Mouse (Mus musculus): Measurements from ENCODE around the gene Mrgbp. TPM values are rescaled to one million over a fixed set of nuclear protein-coding genes. Genes with fewer than 3 reads are reported as not detected.

The Mrgbp gene
- total and polyA plus RNA-seq, 2 experiments = 4.8 to 9.5 TPM

- no peak overlapping the region for H3K4me3 ChIP-seq (ENCODE audit: insufficient read depth, low read depth, low read length)
- H3K79me2 ChIP-seq (ENCODE audit: control insufficient read depth, insufficient read depth, low read length) = no peaks in the 10 kb centered on the region
- no peaks in the 10 kb centered on the region for H3K4me1 ChIP-seq (ENCODE audit: control insufficient read depth, insufficient read depth, low read length)
- no peaks in the 10 kb centered on the region for H3K27me3 ChIP-seq (ENCODE audit: control insufficient read depth, insufficient read depth, low read length)
- H3K36me3 ChIP-seq (ENCODE audit: control insufficient read depth, insufficient read depth, low read length) = peaks cover 3% of the 10 kb centered on the region; the same call in 1 of the 2 replicates
- no peak overlapping the region for H3K9ac ChIP-seq (ENCODE audit: low read depth, low read length)
- no peak for TF ChIP-seq POLR2A (IDR thresholded peaks at IDR 0.05; ENCODE audit: extremely low read depth, insufficient read depth, low read length)
- TF ChIP-seq CTCF (IDR thresholded peaks at IDR 0.05; ENCODE audit: low read depth, low read length) = no peak
- DNase-seq (ENCODE audit: extremely low read depth, low read depth, low spot score) = no peak
- 16% methylated on average over 41 of the region's 41 CpGs for WGBS
- H3K27ac ChIP-seq (replicated peaks; ENCODE audit: insufficient read depth, low read depth, low read length) = no peak overlapping the region
Measured at GRCm38 (mm10) chr2:180598157-180598705, 17.1 kb downstream of the Mrgbp start.

DNA sequence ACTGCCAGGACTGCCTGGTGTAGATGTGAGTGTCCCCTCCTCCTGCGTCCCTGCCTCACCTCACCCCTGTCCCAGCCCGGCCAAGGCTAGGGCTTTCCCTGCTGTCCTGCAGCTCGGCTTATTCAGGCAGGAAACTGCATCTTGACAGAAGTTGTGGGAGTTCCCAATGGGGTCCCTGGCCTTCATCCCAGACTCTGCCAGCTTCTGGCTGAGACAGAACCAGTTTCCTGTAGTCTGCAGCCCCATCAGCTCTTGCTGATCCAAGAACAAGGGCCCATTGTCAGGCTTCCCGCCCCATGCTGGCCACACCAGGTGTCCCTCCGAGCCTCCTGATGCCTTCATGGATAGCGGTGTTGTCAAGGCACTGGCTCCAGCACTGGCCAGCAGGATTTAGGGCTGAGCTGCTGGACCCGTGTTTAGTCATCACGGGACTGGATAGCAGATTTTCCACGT is 19.5 kb downstream of the Mrgbp start:
- Histone ChIP-seq H3K36me3 (ENCODE audit: control insufficient read depth, insufficient read depth, low read length) (no peaks in the 10 kb centered on the region), H3K4me1 (ENCODE audit: control insufficient read depth, insufficient read depth, low read length) (no peaks in the 10 kb centered on the region), H3K9ac (ENCODE audit: low read depth, low read length) (no peak overlapping the region), H3K27me3 (ENCODE audit: control insufficient read depth, insufficient read depth, low read length) (no peaks in the 10 kb centered on the region), H3K79me2 (ENCODE audit: control insufficient read depth, insufficient read depth, low read length) (no peaks in the 10 kb centered on the region), H3K4me3 (ENCODE audit: insufficient read depth, low read depth, low read length) (no peak overlapping the region), H3K27ac (replicated peaks; ENCODE audit: insufficient read depth, low read depth, low read length) (no peak overlapping the region)
- no peak for TF ChIP-seq CTCF (IDR thresholded peaks at IDR 0.05; ENCODE audit: low read depth, low read length)
- TF ChIP-seq POLR2A (IDR thresholded peaks at IDR 0.05; ENCODE audit: extremely low read depth, insufficient read depth, low read length) = no peak
- DNase-seq (ENCODE audit: extremely low read depth, low read depth, low spot score) = no peak
- 55% methylated on average over 9 of the region's 9 CpGs for WGBS

DNA sequence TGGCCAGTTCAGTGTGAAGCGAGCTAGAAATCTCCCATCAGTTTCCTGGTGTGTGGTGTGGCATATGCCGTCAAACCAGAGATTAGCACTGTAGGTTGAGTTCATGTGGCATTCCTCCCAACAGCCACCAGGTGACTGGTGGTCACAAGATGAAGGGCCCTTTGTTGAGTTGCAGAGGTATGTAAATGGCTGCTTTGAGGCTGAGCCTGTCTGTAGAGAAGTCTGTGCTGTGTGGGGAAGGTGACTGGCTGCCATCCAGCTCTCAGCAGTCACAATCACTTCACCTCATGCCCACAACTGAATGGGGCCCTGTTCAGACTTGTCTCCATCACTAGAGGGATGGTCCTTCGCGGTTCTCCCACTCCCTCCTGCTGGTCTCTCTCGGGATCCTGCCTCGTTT is 23.7 kb downstream of the Mrgbp start:
- TF ChIP-seq POLR2A (IDR thresholded peaks at IDR 0.05; ENCODE audit: extremely low read depth, insufficient read depth, low read length) (no peak), CTCF (IDR thresholded peaks at IDR 0.05; ENCODE audit: low read depth, low read length) (no peak)
- H3K27ac ChIP-seq (replicated peaks; ENCODE audit: insufficient read depth, low read depth, low read length) = no peak overlapping the region
- WGBS = 82% methylated on average over 6 of the region's 6 CpGs
- no peak overlapping the region for H3K9ac ChIP-seq (ENCODE audit: low read depth, low read length)
- no peak for DNase-seq (ENCODE audit: extremely low read depth, low read depth, low spot score)
- no peaks in the 10 kb centered on the region for H3K4me1 ChIP-seq (ENCODE audit: control insufficient read depth, insufficient read depth, low read length)
- no peaks in the 10 kb centered on the region for H3K79me2 ChIP-seq (ENCODE audit: control insufficient read depth, insufficient read depth, low read length)
- no peaks in the 10 kb centered on the region for H3K36me3 ChIP-seq (ENCODE audit: control insufficient read depth, insufficient read depth, low read length)
- H3K4me3 ChIP-seq (ENCODE audit: insufficient read depth, low read depth, low read length) = no peak overlapping the region
- no peaks in the 10 kb centered on the region for H3K27me3 ChIP-seq (ENCODE audit: control insufficient read depth, insufficient read depth, low read length)

GRCm38 (mm10) chr2:180610283-180610682 is 29.2 kb downstream of the Mrgbp start:
- DNase-seq (ENCODE audit: extremely low read depth, low read depth, low spot score) = no peak
- no peaks in the 10 kb centered on the region for H3K4me1 ChIP-seq (ENCODE audit: control insufficient read depth, insufficient read depth, low read length)
- no peak for TF ChIP-seq POLR2A (IDR thresholded peaks at IDR 0.05; ENCODE audit: extremely low read depth, insufficient read depth, low read length)
- TF ChIP-seq CTCF (IDR thresholded peaks at IDR 0.05; ENCODE audit: low read depth, low read length) = no peak
- H3K36me3 ChIP-seq (ENCODE audit: control insufficient read depth, insufficient read depth, low read length) = no peaks in the 10 kb centered on the region
- no peak overlapping the region for H3K4me3 ChIP-seq (ENCODE audit: insufficient read depth, low read depth, low read length)
- H3K9ac ChIP-seq (ENCODE audit: low read depth, low read length) = no peak overlapping the region
- no peak overlapping the region for H3K27ac ChIP-seq (replicated peaks; ENCODE audit: insufficient read depth, low read depth, low read length)
- H3K27me3 ChIP-seq (ENCODE audit: control insufficient read depth, insufficient read depth, low read length) = no peaks in the 10 kb centered on the region
- H3K79me2 ChIP-seq (ENCODE audit: control insufficient read depth, insufficient read depth, low read length) = no peaks in the 10 kb centered on the region
- 35% methylated on average over 4 of the region's 4 CpGs for WGBS

- no peak for DNase-seq (ENCODE audit: extremely low read depth, low read depth, low spot score)
- 94% methylated on average over 2 of the region's 2 CpGs for WGBS
- TF ChIP-seq POLR2A (IDR thresholded peaks at IDR 0.05; ENCODE audit: extremely low read depth, insufficient read depth, low read length) (no peak), CTCF (IDR thresholded peaks at IDR 0.05; ENCODE audit: low read depth, low read length) (no peak)
Measured at GRCm38 (mm10) chr2:180611882-180612281, 30.8 kb downstream of the Mrgbp start.

More at GRCm38 (mm10) chr2:180611882-180612281, 30.8 kb downstream of the Mrgbp start:
- Histone ChIP-seq H3K27ac (replicated peaks; ENCODE audit: insufficient read depth, low read depth, low read length) (no peak overlapping the region), H3K36me3 (ENCODE audit: control insufficient read depth, insufficient read depth, low read length) (no peaks in the 10 kb centered on the region), H3K27me3 (ENCODE audit: control insufficient read depth, insufficient read depth, low read length) (no peaks in the 10 kb centered on the region), H3K4me3 (ENCODE audit: insufficient read depth, low read depth, low read length) (no peak overlapping the region), H3K4me1 (ENCODE audit: control insufficient read depth, insufficient read depth, low read length) (no peaks in the 10 kb centered on the region), H3K79me2 (ENCODE audit: control insufficient read depth, insufficient read depth, low read length) (no peaks in the 10 kb centered on the region), H3K9ac (ENCODE audit: low read depth, low read length) (no peak overlapping the region)

Other genes starting within 250 kb of the Mrgbp start
- 0.09 TPM in 1 of 2 replicates, not detected in the other for gene Gata5, start 246.6 kb upstream of the Mrgbp start, total RNA-seq (2014; rRNA removed)
- gene Gata5, start 246.6 kb upstream of the Mrgbp start, polyA plus RNA-seq (2012; rRNA removed) = 0.09 and 0.16 TPM in 2 replicates
- 0.09 and 0.20 TPM in 2 replicates for gene Slco4a1, start 125.1 kb upstream of the Mrgbp start, total RNA-seq (2014; rRNA removed)
- 0.42 and 0.46 TPM in 2 replicates for gene Slco4a1, start 125.1 kb upstream of the Mrgbp start, polyA plus RNA-seq (2012; rRNA removed)
- gene Ntsr1, start 81.3 kb upstream of the Mrgbp start, total RNA-seq (2014; rRNA removed) = not detected in 2 replicates
- not detected in 2 replicates for gene Ntsr1, start 81.3 kb upstream of the Mrgbp start, polyA plus RNA-seq (2012; rRNA removed)
- 42.9 and 44.4 TPM in 2 replicates for gene Ogfr, start 7.9 kb downstream of the Mrgbp start, total RNA-seq (2014; rRNA removed)
- gene Ogfr, start 7.9 kb downstream of the Mrgbp start, polyA plus RNA-seq (2012; rRNA removed) = 23.1 and 29.1 TPM in 2 replicates
- gene Col9a3, start 16.5 kb downstream of the Mrgbp start, total RNA-seq (2014; rRNA removed) = 0.27 TPM in 1 of 2 replicates, not detected in the other
- gene Col9a3, start 16.5 kb downstream of the Mrgbp start, polyA plus RNA-seq (2012; rRNA removed) = 0.12 and 0.14 TPM in 2 replicates
- gene Tcfl5, start 61.4 kb downstream of the Mrgbp start, total RNA-seq (2014; rRNA removed) = not detected in 2 replicates
- gene Tcfl5, start 61.4 kb downstream of the Mrgbp start, polyA plus RNA-seq (2012; rRNA removed) = not detected in 2 replicates
- 26.0 and 27.1 TPM in 2 replicates for gene Dido1, start 128.7 kb downstream of the Mrgbp start, total RNA-seq (2014; rRNA removed)
- 7.3 and 10.0 TPM in 2 replicates for gene Dido1, start 128.7 kb downstream of the Mrgbp start, polyA plus RNA-seq (2012; rRNA removed)
- gene Gid8, start 128.8 kb downstream of the Mrgbp start, total RNA-seq (2014; rRNA removed) = 52.4 and 54.7 TPM in 2 replicates
- gene Gid8, start 128.8 kb downstream of the Mrgbp start, polyA plus RNA-seq (2012; rRNA removed) = 23.6 and 24.3 TPM in 2 replicates
- gene Slc17a9, start 144.0 kb downstream of the Mrgbp start, total RNA-seq (2014; rRNA removed) = 3.5 and 4.5 TPM in 2 replicates
- gene Slc17a9, start 144.0 kb downstream of the Mrgbp start, polyA plus RNA-seq (2012; rRNA removed) = 9.1 and 10.9 TPM in 2 replicates
- gene Bhlhe23, start 195.6 kb downstream of the Mrgbp start, total RNA-seq (2014; rRNA removed) = not detected in 2 replicates
- gene Bhlhe23, start 195.6 kb downstream of the Mrgbp start, polyA plus RNA-seq (2012; rRNA removed) = not detected in 2 replicates